Mouse (Mus musculus) lung, postnatal 0 days (tissue): ENCODE data around the gene Pts.

ENCODE experiments used
- CTCF ChIP-seq: IDR thresholded peaks from 2 replicates; pipeline ENCODE4 v1.5.1; 2016; ENCODE audit warnings: antibody characterized with exemption, mild to moderate bottlenecking
- EP300 ChIP-seq: IDR thresholded peaks from 2 replicates; pipeline ENCODE4 v1.6.1; 2016; ENCODE audit warnings: antibody characterized with exemption, mild to moderate bottlenecking, control low read depth

DNA sequence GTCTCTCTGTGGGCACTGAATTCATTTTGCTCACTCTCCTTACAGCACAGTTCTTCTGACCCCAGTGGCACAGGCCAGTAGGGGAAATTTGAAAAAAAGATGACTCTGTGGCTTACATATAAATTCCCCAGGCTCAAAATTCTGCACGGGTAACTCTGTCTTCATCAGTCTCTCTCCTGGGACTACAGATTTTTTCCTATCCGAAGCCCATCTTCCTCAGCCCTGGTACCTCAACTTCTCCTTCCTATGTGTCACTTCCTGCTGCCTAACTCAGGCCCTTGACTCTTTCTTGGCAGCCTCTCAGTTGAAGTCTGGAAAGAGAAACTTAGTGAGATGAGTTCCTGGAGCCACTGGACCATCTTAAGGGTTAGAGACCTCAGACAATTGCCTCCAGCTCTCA, 25.0 kb upstream of the Pts start:
- TF ChIP-seq CTCF (no peak), EP300 (no peak)
